Mouse (Mus musculus): ENCODE results near the gene Cyp2w1.

GRCm38 (mm10) chr5:139387329-139388194 is 35.1 kb downstream of the Cyp2w1 start:
- no peak for TF ChIP-seq CTCF (IDR thresholded peaks at IDR 0.05; ENCODE audit: low read depth, low read length)
- TF ChIP-seq TAL1 (conservative IDR thresholded peaks at IDR 0.05; ENCODE audit: low read depth, low read length) = no peak
- no peak; the same call in 1 of the 2 replicates for TF ChIP-seq POLR2AphosphoS5 (IDR thresholded peaks at IDR 0.05; ENCODE audit: insufficient replicate concordance, low read depth, low read length)
- no peak for TF ChIP-seq GATA1 (IDR thresholded peaks at IDR 0.05; ENCODE audit: borderline replicate concordance, low read length)
- no peak for TF ChIP-seq GATA2 (IDR thresholded peaks at IDR 0.05; ENCODE audit: borderline replicate concordance, low read depth, low read length)
